Mouse (Mus musculus): ENCODE measurements around the gene Gm16223. TPM values are rescaled to one million over a fixed set of nuclear protein-coding genes. Genes with fewer than 3 reads are reported as not detected.

The Gm16223 gene
- under 1 TPM; 0.18 to 0.46 TPM for total RNA-seq (2023)

GRCm38 (mm10) chr5:42067476-42068187, at the start of gene Gm16223:
Gm16223 (plus strand) TSS chr5:42067960.

Other genes with a start within 250 kb of the Gm16223 start
- gene Bod1l, start 223.6 kb upstream of the Gm16223 start, total RNA-seq (2023): 10 to 100 TPM; 29.2 to 32.3 TPM

Measured in monocyte, adult 59 days (primary cell).